Mouse (Mus musculus) kidney, postnatal 0 days (tissue): Measurements from ENCODE around the gene Scn1a. TPM values are rescaled to one million over a fixed set of nuclear protein-coding genes. Genes with fewer than 3 reads are reported as not detected.

ENCODE experiments used
- ATAC-seq: fragments of 200-750 bp; cut with Nextera tagmentation; replicated peaks from 2 replicates; pipeline ENCODE4 v1.8.0; 2017; ENCODE audit warnings: low read depth, moderate number of reproducible peaks, moderate TSS enrichment, moderate library complexity; ENCODE audit not compliant: low FRiP score
- DNase-seq: peaks from one replicate; pipeline ENCODE4 v3.0.0-alpha.2; 2016; ENCODE audit warnings: low spot score
- H3K27ac ChIP-seq: fragments of 300-500 bp; sonication (generic); 2 replicates; pipeline ENCODE4 v1.5.1; 2014; ENCODE audit warnings: mild to moderate bottlenecking
- H3K27me3 ChIP-seq: fragments of 300-500 bp; sonication (generic); 2 replicates; pipeline ENCODE4 v1.6.1; 2014; ENCODE audit warnings: low read length, mixed read lengths; ENCODE audit not compliant: insufficient read depth
- H3K36me3 ChIP-seq: fragments of 300-500 bp; sonication (generic); 2 replicates; pipeline ENCODE4 v1.6.1; 2014; ENCODE audit warnings: low read length, mixed read lengths; ENCODE audit not compliant: insufficient read depth
- H3K4me1 ChIP-seq: fragments of 300-500 bp; sonication (generic); replicated peaks from 2 replicates; pipeline ENCODE4 v1.6.1; 2014; ENCODE audit warnings: antibody characterized with exemption, low read length, mixed read lengths; ENCODE audit not compliant: insufficient read depth
- H3K4me2 ChIP-seq: fragments of 300-500 bp; sonication (generic); 2 replicates; pipeline ENCODE4 v1.6.1; 2014; ENCODE audit warnings: mild to moderate bottlenecking, low read length, moderate library complexity, mixed read lengths
- H3K4me3 ChIP-seq: fragments of 300-500 bp; sonication (generic); replicated peaks from 2 replicates; pipeline ENCODE4 v1.5.1; 2014; ENCODE audit warnings: low read depth, low read length
- H3K9ac ChIP-seq: fragments of 300-500 bp; sonication (generic); 2 replicates; pipeline ENCODE4 v1.6.1; 2014; ENCODE audit warnings: low read depth, low read length
- H3K9me3 ChIP-seq: fragments of 300-500 bp; sonication (generic); replicated peaks from 2 replicates; pipeline ENCODE4 v1.6.1; 2016; ENCODE audit warnings: low read length, inconsistent platforms, mixed read lengths
- CTCF ChIP-seq: IDR thresholded peaks from 2 replicates; pipeline ENCODE4 v1.5.1; 2016; ENCODE audit warnings: antibody characterized with exemption, low read depth, mild to moderate bottlenecking, moderate library complexity
- WGBS: fragments of 180-500 bp; shearing (Covaris S2); extraction: QIAGEN DNeasy Blood & Tissue Kit; methylation state at CpG from one replicate; pipeline ENCODE4 v1.1.7; 2014; 5-methylcytosine and 5-hydroxymethylcytosine counted together
- polyA plus RNA-seq: library from polyadenylated mRNA; unstranded; fragments of >200 nt; fragmentation: Nextera tagmentation; extraction: Ambion mirVana; gene quantifications from 2 replicates; pipeline ENCODE4 v1.2.1, GENCODE M21; 2015

The Scn1a gene
- polyA plus RNA-seq, 1 experiment from 2014 or later, result 0.47 TPM

DNA sequence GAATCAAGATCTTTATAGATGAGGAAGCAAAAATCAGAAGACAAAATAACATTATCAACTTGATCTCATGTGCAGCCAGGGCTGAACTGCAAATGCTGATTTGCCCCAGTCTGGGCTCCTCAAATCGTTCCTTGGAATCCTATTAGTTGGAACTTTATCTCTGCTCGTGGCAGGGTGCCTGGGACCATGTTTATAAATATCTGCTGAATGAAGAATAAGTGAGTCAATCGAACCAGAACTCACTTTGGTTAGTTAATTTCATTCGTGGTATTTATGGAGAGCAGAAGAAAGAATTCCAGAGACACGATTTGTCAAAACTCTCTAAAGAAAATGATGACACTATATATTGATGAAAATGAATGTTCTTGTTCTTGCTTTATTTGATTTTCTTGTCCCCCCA, 48.1 kb downstream of the Scn1a start:
- Histone ChIP-seq H3K27ac (no peak overlapping the region), H3K4me3 (no peak overlapping the region), H3K27me3 (no peaks in the 10 kb centered on the region), H3K4me1 (no peaks in the 10 kb centered on the region), H3K4me2 (no peak overlapping the region), H3K9ac (no peak overlapping the region), H3K36me3 (no peaks in the 10 kb centered on the region), H3K9me3 (no peaks in the 10 kb centered on the region)
- DNase-seq (no peak), ATAC-seq (no peak)
- no peak for TF ChIP-seq CTCF
- WGBS, result 76% methylated on average over 5 of the region's 5 CpGs

DNA sequence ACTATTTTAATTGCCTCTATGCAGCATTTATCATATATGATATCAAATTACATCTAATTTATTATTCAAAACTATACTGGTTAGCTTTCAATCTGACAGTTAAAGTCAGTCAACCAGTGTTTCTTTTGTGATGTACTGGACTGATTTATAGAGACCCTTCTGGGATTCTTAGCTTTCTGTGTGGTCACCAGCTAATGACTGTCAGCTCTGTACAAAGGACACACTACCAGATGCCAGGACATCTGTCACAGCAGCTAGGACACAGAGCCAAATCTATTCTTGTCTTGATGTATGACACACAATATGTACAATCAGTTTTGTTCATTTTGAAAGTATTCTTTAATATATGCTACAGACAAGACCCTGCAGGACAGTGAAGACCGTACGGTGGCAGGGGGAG, 72.7 kb downstream of the Scn1a start:
- no peaks in the 10 kb centered on the region for H3K9me3 ChIP-seq
- H3K9ac ChIP-seq, result no peak overlapping the region
- H3K4me1 ChIP-seq, result no peaks in the 10 kb centered on the region
- H3K4me2 ChIP-seq, result no peak overlapping the region
- TF ChIP-seq CTCF, result no peak
- H3K27me3 ChIP-seq, result no peaks in the 10 kb centered on the region
- DNase-seq (no peak), ATAC-seq (no peak)
- 95% methylated on average over 2 of the region's 2 CpGs for WGBS
- no peak overlapping the region for H3K4me3 ChIP-seq
- no peak overlapping the region for H3K27ac ChIP-seq
- H3K36me3 ChIP-seq, result no peaks in the 10 kb centered on the region

DNA sequence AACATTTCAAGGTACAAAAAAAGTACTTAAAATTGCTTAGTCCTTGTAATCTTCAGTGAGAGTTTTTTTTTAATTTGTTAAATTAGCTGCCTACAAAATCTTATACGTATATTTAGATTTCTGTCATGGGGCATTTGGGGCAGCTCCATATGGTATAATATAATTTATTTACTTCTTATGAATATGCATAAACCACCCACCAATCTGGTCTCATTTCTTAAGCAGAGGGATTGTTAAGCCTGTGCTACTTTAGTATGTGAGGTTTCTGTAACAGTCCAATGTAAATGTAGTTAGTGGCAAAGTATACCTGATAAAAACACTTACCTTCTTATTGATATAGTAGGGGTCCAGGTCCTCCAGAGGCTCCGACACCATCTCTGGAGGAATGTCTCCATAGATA, 90.0 kb downstream of the Scn1a start:
- DNase-seq (no peak), ATAC-seq (no peak)
- Histone ChIP-seq H3K9me3 (no peaks in the 10 kb centered on the region), H3K36me3 (no peaks in the 10 kb centered on the region), H3K4me2 (no peak overlapping the region), H3K27me3 (no peaks in the 10 kb centered on the region), H3K27ac (no peak overlapping the region), H3K9ac (no peak overlapping the region), H3K4me3 (no peak overlapping the region), H3K4me1 (no peaks in the 10 kb centered on the region)
- TF ChIP-seq CTCF, result no peak
- 95% methylated on average over 2 of the region's 2 CpGs for WGBS

DNA sequence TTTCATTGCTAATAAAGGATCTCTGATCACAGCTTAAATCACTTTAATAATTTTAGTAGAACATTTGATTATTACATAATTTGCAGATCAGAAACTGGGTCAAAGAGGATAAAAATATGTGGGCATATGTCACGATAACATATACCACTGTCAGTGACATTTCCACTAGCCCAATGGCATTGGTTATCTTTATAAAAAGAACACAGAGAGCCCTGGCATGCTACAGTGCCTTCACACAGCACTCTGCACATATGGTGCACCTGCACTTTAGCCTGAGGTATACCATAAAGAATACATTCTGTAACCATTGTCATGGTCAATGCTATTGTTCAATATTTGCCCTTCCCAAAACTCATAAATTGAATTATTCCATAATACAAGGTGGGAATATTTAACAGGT, 94.0 kb downstream of the Scn1a start:
- ATAC-seq (no peak), DNase-seq (no peak)
- Histone ChIP-seq H3K4me2 (no peak overlapping the region), H3K27ac (no peak overlapping the region), H3K9ac (no peak overlapping the region), H3K4me1 (no peaks in the 10 kb centered on the region), H3K27me3 (no peaks in the 10 kb centered on the region), H3K9me3 (no peaks in the 10 kb centered on the region), H3K4me3 (no peak overlapping the region), H3K36me3 (no peaks in the 10 kb centered on the region)
- TF ChIP-seq CTCF, result no peak
- WGBS, result 100% methylated on average over 1 of the region's 1 CpGs

DNA sequence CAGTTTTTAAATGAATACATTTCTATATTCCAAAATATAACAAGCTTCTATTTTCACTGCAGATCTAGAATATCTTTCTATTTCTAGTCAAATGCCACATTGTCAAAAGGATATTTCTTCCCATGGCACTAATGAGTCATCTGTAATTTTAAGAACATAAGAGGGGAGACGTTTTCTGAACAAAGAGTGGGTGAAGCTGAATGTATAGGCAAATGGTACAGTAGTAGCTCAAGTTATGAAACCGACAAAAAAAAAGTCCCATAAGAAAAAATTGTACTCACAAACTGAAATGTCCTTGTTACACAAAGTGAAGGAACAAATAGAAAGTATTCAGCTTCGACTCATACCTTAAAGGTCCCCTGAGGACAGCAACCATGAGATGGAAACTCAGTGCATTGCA, 94.5 kb downstream of the Scn1a start:
- no peak for TF ChIP-seq CTCF
- 79% methylated on average over 3 of the region's 3 CpGs for WGBS
- H3K27ac ChIP-seq, result no peak overlapping the region
- no peak overlapping the region for H3K9ac ChIP-seq
- ATAC-seq (no peak), DNase-seq (no peak)
- no peaks in the 10 kb centered on the region for H3K9me3 ChIP-seq
- no peaks in the 10 kb centered on the region for H3K27me3 ChIP-seq
- no peak overlapping the region for H3K4me3 ChIP-seq
- H3K4me1 ChIP-seq, result no peaks in the 10 kb centered on the region
- H3K36me3 ChIP-seq, result no peaks in the 10 kb centered on the region
- no peak overlapping the region for H3K4me2 ChIP-seq

DNA sequence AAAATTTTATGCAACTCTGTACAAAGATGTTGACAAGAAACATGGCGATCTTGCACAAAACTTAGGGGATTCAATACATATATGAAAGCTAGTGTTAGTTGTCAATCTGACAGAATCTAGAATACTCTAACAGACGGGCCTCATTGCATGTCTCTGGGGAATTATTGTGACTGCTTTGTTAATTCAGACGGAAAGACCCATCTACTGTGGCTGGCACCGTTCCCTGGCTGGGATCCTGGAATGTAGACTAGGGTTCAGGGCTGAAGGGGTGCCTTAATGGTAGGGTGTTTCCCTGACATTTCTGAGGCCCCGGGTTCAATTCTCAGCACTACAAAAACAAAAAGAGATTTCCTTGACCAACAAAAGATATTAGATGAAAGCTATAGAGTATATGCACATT, 103.2 kb downstream of the Scn1a start:
- 67% methylated on average over 5 of the region's 5 CpGs for WGBS
- H3K4me3 ChIP-seq, result no peak overlapping the region
- no peak overlapping the region for H3K27ac ChIP-seq

DNA sequence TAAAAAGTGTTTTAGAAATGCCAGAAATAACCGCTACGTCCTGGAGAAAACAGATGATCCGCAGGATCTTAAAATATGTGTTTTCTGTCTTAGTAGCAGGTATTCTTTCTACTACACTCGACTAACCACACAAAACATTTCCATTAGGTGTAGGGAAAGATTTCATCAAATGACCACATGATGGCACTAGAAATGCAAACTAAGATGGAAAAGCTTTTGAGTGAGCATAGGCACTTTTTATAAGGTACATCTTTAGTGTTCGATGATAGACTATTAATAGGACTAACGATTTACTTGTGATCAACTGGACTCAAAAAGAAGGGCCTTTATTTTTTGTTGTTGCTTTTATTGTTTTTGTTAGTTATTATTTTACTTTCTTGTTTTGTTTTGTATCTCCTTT, 104.2 kb downstream of the Scn1a start:
- H3K27ac ChIP-seq, result no peak overlapping the region
- no peaks in the 10 kb centered on the region for H3K4me1 ChIP-seq
- H3K4me2 ChIP-seq, result no peak overlapping the region
- DNase-seq (peak; percentile 41), ATAC-seq (no peak)
- no peak overlapping the region for H3K9ac ChIP-seq
- H3K27me3 ChIP-seq, result no peaks in the 10 kb centered on the region
- TF ChIP-seq CTCF, result peak; percentile 66
- no peaks in the 10 kb centered on the region for H3K36me3 ChIP-seq
- H3K9me3 ChIP-seq, result no peaks in the 10 kb centered on the region
- 74% methylated on average over 6 of the region's 6 CpGs for WGBS
- no peak overlapping the region for H3K4me3 ChIP-seq

More for the DNA sequence above, 103.2 kb downstream of the Scn1a start:
- TF ChIP-seq CTCF, result no peak
- Histone ChIP-seq H3K27me3 (no peaks in the 10 kb centered on the region), H3K9me3 (no peaks in the 10 kb centered on the region), H3K9ac (no peak overlapping the region), H3K36me3 (no peaks in the 10 kb centered on the region), H3K4me2 (no peak overlapping the region), H3K4me1 (no peaks in the 10 kb centered on the region)
- DNase-seq (no peak), ATAC-seq (no peak)
